ENCODE assay signal across 9 mouse cellular contexts in genomic region chr14:76810697-76811589, GRCm38 (mm10).
DNase-seq lines count a peak whose midpoint lies in the region; ATAC-seq and TF ChIP-seq lines count a peak whose summit lies in the region.
"Had no signal": no experiment of that assay in that cellular context is flagged by ENCODE, and none has a peak within 500 bp of the region (broad histone marks: within the 10 kb centered on the region; RNA-seq: fewer than 3 reads in every experiment).

No protein-coding gene starts in this region.

- no peak overlapping the region for H3K4me3 ChIP-seq in gastrocnemius, adult 2 months
- 0 out of 2 replicates have a peak overlapping the region, but pooled peaks have one; percentile 10 for H3K4me3 ChIP-seq in limb, embryonic 14.5 days (replicated peaks; ENCODE audit: low read length)

- peak; percentile 77 for ATAC-seq in limb, embryonic 14.5 days (ENCODE audit: low FRiP score, low read depth)

- no peaks in the 10 kb centered on the region for H3K27me3 ChIP-seq in limb, embryonic 14.5 days (ENCODE audit: control insufficient read depth, insufficient read depth, low read length)

- WGBS in limb, embryonic 14.5 days = 8% methylated on average over 21 of the region's 21 CpGs

- peak overlapping the region; percentile 16; the same call in 1 of the 2 replicates for H3K9ac ChIP-seq in limb, embryonic 14.5 days (ENCODE audit: low read depth, low read length, severe bottlenecking)

- intact Hi-C loops in gastrocnemius, adult 2 months (cut with DNase I) = no loop called here
- intact Hi-C loops in left cerebral cortex, postnatal 14 days (cut with DNase I) = no loop called here

- TF ChIP-seq POLR2A in limb, embryonic 14.5 days (IDR thresholded peaks at IDR 0.05; ENCODE audit: borderline replicate concordance, extremely low read depth, insufficient read depth, insufficient read length) = no peak

- peak overlapping the region; percentile 61 for H3K27ac ChIP-seq in gastrocnemius, adult 2 months
- H3K27ac ChIP-seq in limb, embryonic 14.5 days (replicated peaks; ENCODE audit: low read depth, low read length) = peak overlapping the region; percentile 88

- TF ChIP-seq CTCF in gastrocnemius, adult 2 months (IDR thresholded peaks at IDR 0.05) = no peak

- no peaks in the 10 kb centered on the region for H3K36me3 ChIP-seq in limb, embryonic 14.5 days (ENCODE audit: control insufficient read depth, insufficient read depth, low read length)

- H3K9me3 ChIP-seq in limb, embryonic 14.5 days (ENCODE audit: control insufficient read depth, low read length) = no peaks in the 10 kb centered on the region

- peaks cover 25% of the 10 kb centered on the region for H3K4me1 ChIP-seq in limb, embryonic 14.5 days (ENCODE audit: control insufficient read depth, insufficient read depth, low read length)

- H3K4me2 ChIP-seq in limb, embryonic 14.5 days (replicated peaks; ENCODE audit: low read depth, low read length, severe bottlenecking) = peak overlapping the region; percentile 39

- no peak for DNase-seq in gastrocnemius, adult 2 months
- DNase-seq in gastrocnemius, postnatal 4 days (ENCODE audit: low spot score in 2 of 2) = no peak
- peak; percentile 25 for DNase-seq in kidney, postnatal 14 days
- DNase-seq in kidney, adult 18-20 months = no peak
- DNase-seq in embryo, embryonic 11.5 days (ENCODE audit: low read depth, low spot score) = peak; percentile 57
- DNase-seq in limb, embryonic 14.5 days (ENCODE audit: low spot score) = peak; percentile 70
- DNase-seq in left cerebral cortex, postnatal 14 days (ENCODE audit: low spot score in 2 of 2) = no peak
- no peak for DNase-seq in layer of hippocampus, postnatal 14 days (ENCODE audit: low spot score in 2 of 2)
- DNase-seq: cerebellum, adult 11 months had no signal

Comparison
In these comparisons a context has a peak if more than half of its experiments do, and no peak if none do; other contexts are left out.
1. DNase-seq: peak in kidney, postnatal 14 days (single experiment), embryo, embryonic 11.5 days (single experiment) and limb, embryonic 14.5 days (single experiment); none in gastrocnemius, adult 2 months (single experiment), gastrocnemius, postnatal 4 days (0 of 2), kidney, adult 18-20 months (single experiment), left cerebral cortex, postnatal 14 days (0 of 2) and layer of hippocampus, postnatal 14 days (0 of 2).